Mouse (Mus musculus) cortical plate, adult 2 months (tissue): ENCODE measurements around the gene Oprm1.
A peak's percentile ranks its signal among the peaks of the same experiment; 100 is the strongest.

Experiments
- CTCF ChIP-seq: fragments of 200-500 bp; IDR thresholded peaks from 2 replicates; pipeline ENCODE4 v1.5.1; 2011; ENCODE audit warnings: mild to moderate bottlenecking, control low read depth, low read length; ENCODE audit not compliant: insufficient read depth; ENCODE audit errors: extremely low read depth
- POLR2A ChIP-seq: fragments of 200-500 bp; IDR thresholded peaks from 2 replicates; pipeline ENCODE4 v1.6.1; 2011; ENCODE audit warnings: mild to moderate bottlenecking, low read length, control low read depth; ENCODE audit not compliant: insufficient read depth; ENCODE audit errors: extremely low read depth

DNA sequence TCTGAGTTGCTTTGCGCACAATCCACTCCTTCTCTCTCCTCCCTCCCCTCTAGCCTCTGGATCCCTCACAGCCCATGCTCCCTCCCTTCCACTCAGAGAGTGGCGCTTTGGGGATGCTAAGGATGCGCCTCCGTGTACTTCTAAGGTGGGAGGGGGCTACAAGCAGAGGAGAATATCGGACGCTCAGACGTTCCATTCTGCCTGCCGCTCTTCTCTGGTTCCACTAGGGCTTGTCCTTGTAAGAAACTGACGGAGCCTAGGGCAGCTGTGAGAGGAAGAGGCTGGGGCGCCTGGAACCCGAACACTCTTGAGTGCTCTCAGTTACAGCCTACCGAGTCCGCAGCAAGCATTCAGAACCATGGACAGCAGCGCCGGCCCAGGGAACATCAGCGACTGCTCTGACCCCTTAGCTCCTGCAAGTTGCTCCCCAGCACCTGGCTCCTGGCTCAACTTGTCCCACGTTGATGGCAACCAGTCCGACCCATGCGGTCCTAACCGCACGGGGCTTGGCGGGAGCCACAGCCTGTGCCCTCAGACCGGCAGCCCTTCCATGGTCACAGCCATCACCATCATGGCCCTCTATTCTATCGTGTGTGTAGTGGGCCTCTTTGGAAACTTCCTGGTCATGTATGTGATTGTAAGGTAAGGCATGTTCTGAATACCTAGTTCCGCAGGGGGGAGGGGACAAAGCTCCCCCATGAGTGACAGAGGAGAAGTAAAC is 30.4 kb downstream of the Oprm1 start:
- TF ChIP-seq CTCF, result no peak
- TF ChIP-seq POLR2A, result peak; percentile 39; the same call in 1 of the 2 replicates
